In genomic region chr16:50737396-50737843, GRCm38 (mm10) we compare ENCODE assay signal across 8 mouse cellular contexts.
DNase-seq lines count a peak whose midpoint lies in the region; ATAC-seq lines count a peak whose summit lies in the region.

No protein-coding gene starts in this region.

- H3K4me2 ChIP-seq in embryonic facial prominence, embryonic 14.5 days (ENCODE audit: low read depth, low read length), result peak overlapping the region; percentile 77
- peak overlapping the region; percentile 57 for H3K4me2 ChIP-seq in hindbrain, embryonic 12.5 days (replicated peaks)
- H3K4me2 ChIP-seq in liver, embryonic 12.5 days, result peak overlapping the region; percentile 75
- peak overlapping the region; percentile 46 for H3K4me2 ChIP-seq in neural tube, embryonic 11.5 days (ENCODE audit: low read depth)

- ATAC-seq in cerebellum, adult (ENCODE audit: insufficient number of reproducible peaks, low FRiP score, low TSS enrichment), result no peak
- ATAC-seq in embryonic facial prominence, embryonic 14.5 days (ENCODE audit: low read depth), result peak; percentile 1; the same call in 1 of the 2 replicates
- ATAC-seq in hindbrain, embryonic 12.5 days (ENCODE audit: low FRiP score), result no peak
- no peak for ATAC-seq in liver, embryonic 12.5 days
- no peak for ATAC-seq in neural tube, embryonic 11.5 days (ENCODE audit: insufficient read depth, low FRiP score, low TSS enrichment)

- DNase-seq in cerebellum, adult 11-12 months, result peak; percentile 12
- peak; percentile 31 for DNase-seq in R1 (ENCODE audit: low read depth, low spot score)
- DNase-seq in embryonic facial prominence, embryonic 14.5 days (ENCODE audit: low spot score), result peak; percentile 53
- peak; percentile 21 for DNase-seq in neural tube, embryonic 11.5 days (ENCODE audit: low spot score)
- no peak for DNase-seq in right cerebral cortex, postnatal 14 days

- no peaks in the 10 kb centered on the region for H3K36me3 ChIP-seq in embryonic facial prominence, embryonic 14.5 days (ENCODE audit: control insufficient read depth, insufficient read depth, low read length)
- H3K36me3 ChIP-seq in hindbrain, embryonic 12.5 days, result no peaks in the 10 kb centered on the region
- no peaks in the 10 kb centered on the region for H3K36me3 ChIP-seq in liver, embryonic 12.5 days
- H3K36me3 ChIP-seq in neural tube, embryonic 11.5 days (ENCODE audit: control insufficient read depth, insufficient read depth, low read length), result no peaks in the 10 kb centered on the region

- no peaks in the 10 kb centered on the region for H3K27me3 ChIP-seq in embryonic facial prominence, embryonic 14.5 days (replicated peaks; ENCODE audit: control insufficient read depth, insufficient read depth, low read length)
- peaks cover 9% of the 10 kb centered on the region for H3K27me3 ChIP-seq in hindbrain, embryonic 12.5 days
- no peaks in the 10 kb centered on the region for H3K27me3 ChIP-seq in liver, embryonic 12.5 days (replicated peaks)
- 0 out of 2 replicates have a peak, but pooled peaks cover 2% of the 10 kb centered on the region for H3K27me3 ChIP-seq in neural tube, embryonic 11.5 days (ENCODE audit: control insufficient read depth, insufficient read depth, low read length)

- H3K4me3 ChIP-seq in embryonic facial prominence, embryonic 14.5 days (ENCODE audit: low read depth, low read length), result peak overlapping the region; percentile 42
- H3K4me3 ChIP-seq in hindbrain, embryonic 12.5 days, result peak overlapping the region; percentile 35
- H3K4me3 ChIP-seq in liver, embryonic 12.5 days, result peak overlapping the region; percentile 55
- H3K4me3 ChIP-seq in neural tube, embryonic 11.5 days (ENCODE audit: low read depth, low read length), result peak overlapping the region; percentile 28

- WGBS in embryonic facial prominence, embryonic 14.5 days, result 24% methylated on average over 10 of the region's 10 CpGs
- WGBS in hindbrain, embryonic 12.5 days, result 34% methylated on average over 10 of the region's 10 CpGs
- WGBS in liver, embryonic 12.5 days (ENCODE audit: insufficient replicate concordance), result 16% methylated on average over 10 of the region's 10 CpGs
- WGBS in neural tube, embryonic 11.5 days, result 36% methylated on average over 10 of the region's 10 CpGs

- H3K27ac ChIP-seq in embryonic facial prominence, embryonic 14.5 days (replicated peaks; ENCODE audit: low read depth, low read length), result no peak overlapping the region
- H3K27ac ChIP-seq in hindbrain, embryonic 12.5 days, result no peak overlapping the region
- no peak overlapping the region for H3K27ac ChIP-seq in liver, embryonic 12.5 days
- no peak overlapping the region for H3K27ac ChIP-seq in neural tube, embryonic 11.5 days (ENCODE audit: low read depth, low read length)

- no peaks in the 10 kb centered on the region for H3K9me3 ChIP-seq in embryonic facial prominence, embryonic 14.5 days (ENCODE audit: control insufficient read depth, low read length)
- no peaks in the 10 kb centered on the region for H3K9me3 ChIP-seq in hindbrain, embryonic 12.5 days (replicated peaks)
- no peaks in the 10 kb centered on the region for H3K9me3 ChIP-seq in liver, embryonic 12.5 days (replicated peaks)
- no peaks in the 10 kb centered on the region for H3K9me3 ChIP-seq in neural tube, embryonic 11.5 days (ENCODE audit: control insufficient read depth, low read length)

- H3K9ac ChIP-seq in embryonic facial prominence, embryonic 14.5 days (ENCODE audit: low read depth, low read length), result peak overlapping the region; percentile 63
- H3K9ac ChIP-seq in hindbrain, embryonic 12.5 days, result peak overlapping the region; percentile 20; the same call in 1 of the 2 replicates
- peak overlapping the region; percentile 53; the same call in 1 of the 2 replicates for H3K9ac ChIP-seq in liver, embryonic 12.5 days
- peak overlapping the region; percentile 42 for H3K9ac ChIP-seq in neural tube, embryonic 11.5 days (ENCODE audit: low read length)

- H3K4me1 ChIP-seq in embryonic facial prominence, embryonic 14.5 days (ENCODE audit: control insufficient read depth, insufficient read depth, low read length), result no peaks in the 10 kb centered on the region
- peaks cover 4% of the 10 kb centered on the region for H3K4me1 ChIP-seq in hindbrain, embryonic 12.5 days
- peaks cover 16% of the 10 kb centered on the region for H3K4me1 ChIP-seq in liver, embryonic 12.5 days
- H3K4me1 ChIP-seq in neural tube, embryonic 11.5 days (ENCODE audit: control insufficient read depth, insufficient read depth, low read length), result no peaks in the 10 kb centered on the region
